Mouse (Mus musculus) c-Kit-positive CD71-positive TER-119-negative erythroid progenitor cells, embryonic 14.5 days (primary cell): Measurements from ENCODE around the gene Cntn5.

ENCODE experiments used
- DNase-seq: peaks from one replicate; pipeline ENCODE4 v3.0.0-alpha.2; 2013; ENCODE audit warnings: low read depth

The Cntn5 gene

DNA sequence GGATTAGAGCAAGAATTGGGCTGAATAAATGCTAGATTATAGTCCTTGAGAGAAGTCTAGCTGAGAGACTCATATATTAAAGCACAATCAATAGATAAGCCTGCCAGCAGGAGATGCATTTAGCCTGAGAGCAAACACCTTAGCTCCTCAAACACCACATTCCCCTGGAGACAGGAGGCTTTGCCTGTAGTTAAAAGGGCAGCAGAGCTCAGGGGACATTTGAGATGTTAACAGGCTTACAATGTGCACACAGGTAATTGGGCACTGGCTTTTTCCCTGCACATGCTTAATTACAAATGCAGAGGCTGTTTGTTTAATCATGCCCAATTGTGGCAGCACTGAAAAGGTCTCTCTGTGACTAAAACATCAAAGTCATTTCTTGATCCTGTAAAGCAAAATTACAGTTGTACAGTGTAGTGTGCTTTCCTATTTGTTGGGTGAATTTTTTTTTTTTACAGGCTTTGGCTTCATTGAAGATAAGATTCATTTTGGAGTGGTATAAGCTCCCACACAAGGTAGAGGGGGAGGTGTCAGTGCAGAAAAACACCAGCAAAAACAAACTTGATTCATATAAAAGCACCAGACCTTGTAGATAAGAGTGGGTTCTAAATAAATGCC lies 457.2 kb downstream of the Cntn5 start:
- no peak for DNase-seq

DNA sequence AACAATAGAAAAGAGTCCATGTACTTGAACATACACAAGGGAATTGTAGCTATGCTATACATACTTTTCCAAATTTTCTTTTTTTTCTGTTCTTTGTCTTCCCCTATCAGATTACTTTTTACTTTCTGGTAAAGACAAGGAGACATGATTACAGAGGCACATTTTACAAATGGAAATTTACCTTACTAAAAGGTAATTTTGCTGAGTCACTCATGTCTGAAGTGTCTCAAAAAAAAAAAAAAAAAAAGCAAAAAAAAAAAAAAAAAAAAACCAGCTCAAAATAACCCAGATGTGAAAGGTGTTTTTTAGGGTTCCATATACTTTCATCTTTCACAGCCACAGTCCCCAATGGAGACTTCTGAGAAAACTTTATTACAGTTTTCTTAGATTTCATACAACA lies 492.5 kb downstream of the Cntn5 start:
- DNase-seq = no peak

DNA sequence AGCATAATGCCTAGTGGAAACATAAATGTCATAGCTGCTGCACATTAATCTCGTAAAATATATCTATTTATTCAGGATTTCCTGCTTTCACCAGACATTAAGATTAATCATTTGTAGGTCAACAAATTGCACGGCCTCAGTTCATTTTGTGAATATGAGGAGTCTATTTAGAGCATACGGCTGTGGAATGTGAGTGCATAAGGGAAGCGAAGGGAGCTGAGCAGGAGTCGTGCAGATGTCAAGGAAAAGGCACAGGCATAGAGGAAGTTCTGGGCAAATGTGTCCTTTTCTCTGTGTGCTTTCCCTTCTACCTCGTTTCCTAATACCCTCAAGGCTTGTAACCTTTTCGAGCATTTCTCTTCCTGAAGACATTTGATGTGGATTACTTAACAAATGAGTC lies 504.5 kb downstream of the Cntn5 start:
- DNase-seq = no peak

DNA sequence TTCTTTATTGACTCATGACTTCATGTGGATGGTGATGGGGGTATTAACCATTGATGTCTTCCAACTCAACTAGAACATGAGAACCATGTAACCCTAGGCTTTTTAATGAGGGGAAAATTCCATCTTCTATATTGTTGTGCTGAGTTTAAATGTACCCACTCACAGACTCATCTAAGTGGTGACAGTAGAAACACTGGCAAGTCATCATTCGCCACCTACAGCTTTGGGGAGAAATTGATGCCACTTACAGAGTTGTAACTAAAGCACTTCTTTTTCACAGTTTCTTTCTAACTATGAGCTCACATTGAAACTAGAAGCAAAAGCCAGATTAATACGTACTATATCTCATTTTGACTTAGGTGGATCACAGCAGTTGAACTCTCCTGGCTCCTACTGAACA lies 514.7 kb downstream of the Cntn5 start:
- DNase-seq = no peak

DNA sequence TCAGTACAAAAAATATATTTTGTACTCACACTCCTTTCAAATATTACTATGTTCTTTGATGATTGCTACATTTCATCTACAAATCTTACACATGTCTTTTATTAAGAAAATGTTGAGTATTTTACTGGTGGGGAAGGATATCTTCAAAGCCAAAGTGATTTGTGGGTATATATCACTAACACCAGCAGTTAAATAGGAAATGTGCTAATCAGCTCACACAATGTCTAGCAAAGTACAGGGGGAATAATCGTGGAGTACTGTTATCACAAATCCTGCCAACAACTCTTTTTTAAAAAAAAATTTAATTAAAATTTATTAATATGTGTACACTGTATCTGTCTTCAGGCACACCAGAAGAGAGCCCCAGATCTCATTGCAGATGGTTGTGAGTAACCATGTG lies 520.1 kb downstream of the Cntn5 start:
- DNase-seq = no peak

DNA sequence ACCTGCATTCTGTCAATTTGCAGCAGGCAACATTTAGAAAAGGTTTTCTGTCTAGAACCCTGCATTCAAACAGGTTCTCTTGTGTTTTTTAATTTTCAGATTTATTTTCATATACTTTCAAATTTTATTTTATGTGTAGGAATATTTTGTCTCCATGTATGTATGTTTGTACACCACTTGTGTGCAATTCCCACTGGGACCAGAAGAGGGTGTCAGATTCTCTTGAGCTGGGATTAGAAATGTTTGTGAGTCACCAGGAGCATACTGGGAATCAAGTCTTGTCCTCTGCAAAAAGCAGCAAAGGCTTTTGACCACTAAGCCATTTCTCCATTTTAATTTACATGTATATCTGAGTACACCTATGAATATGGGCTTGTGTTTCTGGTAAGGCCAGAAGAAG lies 521.4 kb downstream of the Cntn5 start:
- DNase-seq = no peak

DNA sequence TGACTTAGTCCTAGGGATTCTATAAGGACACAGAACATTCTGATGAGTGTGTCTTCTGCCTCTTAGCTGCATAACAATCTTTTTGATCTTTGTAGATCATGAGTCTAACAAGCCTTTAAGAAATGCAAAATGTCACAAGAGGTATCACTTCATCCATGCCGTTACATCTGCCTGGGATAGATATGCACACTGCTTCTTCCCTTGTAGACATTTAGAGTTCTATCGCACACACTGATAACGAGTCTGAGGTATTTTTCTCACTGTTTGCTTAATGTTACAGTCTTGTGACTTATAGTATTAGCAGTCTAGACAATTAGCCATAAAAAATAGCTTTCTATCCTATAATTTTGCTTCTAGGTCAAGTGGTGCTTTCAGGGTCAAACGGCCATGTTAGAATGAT lies 522.9 kb downstream of the Cntn5 start:
- DNase-seq = no peak

DNA sequence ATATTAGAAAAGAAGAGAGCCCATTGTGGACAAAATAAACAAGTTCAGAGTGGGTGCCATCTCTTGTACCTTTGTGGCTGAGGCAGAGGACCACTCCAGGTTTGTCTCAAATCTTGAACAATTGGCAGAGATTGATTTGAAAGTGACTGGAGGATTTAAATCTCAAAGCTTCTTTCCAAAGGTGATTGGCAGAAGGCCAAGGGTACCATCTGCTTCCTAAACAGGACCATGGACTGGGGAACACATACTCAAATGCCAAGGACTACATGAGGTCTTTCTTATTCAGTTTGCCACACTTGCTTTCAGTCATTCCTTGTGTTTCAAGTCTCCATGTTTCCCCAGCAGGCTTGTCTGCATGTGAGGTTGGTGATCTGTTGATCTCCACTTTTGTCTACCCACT lies 528.3 kb downstream of the Cntn5 start:
- no peak for DNase-seq

DNA sequence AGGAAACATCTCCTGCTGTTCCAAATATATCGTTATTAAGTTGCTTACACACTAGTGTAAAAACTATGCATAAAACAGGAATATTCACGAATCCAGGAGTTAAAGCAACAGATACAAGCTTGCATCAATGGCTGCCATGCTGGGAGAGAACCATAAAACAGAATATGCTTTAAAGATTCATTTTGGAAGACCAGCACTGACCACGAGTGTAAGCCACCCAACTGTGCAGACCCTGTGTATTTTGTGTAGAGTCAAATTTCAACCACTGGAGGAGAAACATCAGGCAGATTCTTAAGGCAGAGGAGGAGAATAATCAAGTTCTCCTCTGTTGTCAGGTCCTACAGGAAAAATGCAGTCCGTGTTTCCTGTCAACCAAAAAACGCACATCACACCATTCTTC lies 535.6 kb downstream of the Cntn5 start:
- DNase-seq = no peak

DNA sequence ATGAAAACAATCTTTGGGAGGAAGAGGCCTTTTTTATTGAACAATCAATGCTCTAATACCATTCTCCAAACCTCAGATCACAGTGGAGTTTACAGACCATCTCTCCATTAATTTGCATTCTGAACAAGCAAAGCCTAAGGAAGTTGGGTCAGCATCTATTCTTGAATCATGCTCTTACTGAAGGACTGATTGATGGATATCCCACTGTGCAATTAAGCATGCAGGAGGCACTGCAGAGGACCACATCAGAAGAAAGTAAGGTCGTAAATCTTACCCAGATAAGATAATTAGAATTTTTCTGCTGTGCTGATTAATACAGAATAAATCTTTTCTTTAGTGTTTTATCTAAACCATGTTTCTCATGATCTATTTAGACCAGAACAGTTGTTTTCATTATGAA lies 536.2 kb downstream of the Cntn5 start:
- no peak for DNase-seq

DNA sequence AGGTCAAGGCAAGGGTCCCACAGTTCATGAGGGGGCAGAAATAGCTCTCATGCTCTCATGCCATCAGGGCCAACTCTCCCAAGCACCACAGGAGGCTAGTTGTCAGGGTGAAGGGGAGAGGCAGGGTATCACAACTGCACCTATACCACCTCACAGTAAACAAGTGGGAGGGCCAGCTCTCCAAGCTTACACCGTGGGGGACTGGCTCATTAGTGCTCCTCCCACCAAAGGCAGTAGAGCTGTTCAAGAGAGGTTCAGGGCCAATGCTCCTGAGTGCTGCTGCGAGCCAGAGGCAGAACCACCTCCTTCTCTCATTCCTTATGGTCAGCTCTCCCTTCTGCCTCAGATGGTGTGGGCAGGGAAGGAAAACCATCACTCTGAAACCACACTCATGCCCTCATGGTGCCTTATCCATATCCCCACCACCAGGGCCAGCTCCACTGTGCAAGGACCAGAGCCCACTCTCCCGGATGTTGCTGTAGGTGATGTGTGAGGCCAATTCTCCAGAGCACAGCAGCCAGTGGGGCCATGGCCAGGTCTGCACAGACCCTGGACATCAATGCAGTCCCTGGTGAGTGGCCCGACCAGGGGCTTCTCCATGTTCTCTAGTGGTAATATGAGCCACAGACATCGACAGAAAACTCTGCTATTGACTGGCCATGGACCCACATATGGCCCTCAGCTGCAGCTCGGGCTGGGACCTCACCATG lies 538.2 kb downstream of the Cntn5 start:
- no peak for DNase-seq

DNA sequence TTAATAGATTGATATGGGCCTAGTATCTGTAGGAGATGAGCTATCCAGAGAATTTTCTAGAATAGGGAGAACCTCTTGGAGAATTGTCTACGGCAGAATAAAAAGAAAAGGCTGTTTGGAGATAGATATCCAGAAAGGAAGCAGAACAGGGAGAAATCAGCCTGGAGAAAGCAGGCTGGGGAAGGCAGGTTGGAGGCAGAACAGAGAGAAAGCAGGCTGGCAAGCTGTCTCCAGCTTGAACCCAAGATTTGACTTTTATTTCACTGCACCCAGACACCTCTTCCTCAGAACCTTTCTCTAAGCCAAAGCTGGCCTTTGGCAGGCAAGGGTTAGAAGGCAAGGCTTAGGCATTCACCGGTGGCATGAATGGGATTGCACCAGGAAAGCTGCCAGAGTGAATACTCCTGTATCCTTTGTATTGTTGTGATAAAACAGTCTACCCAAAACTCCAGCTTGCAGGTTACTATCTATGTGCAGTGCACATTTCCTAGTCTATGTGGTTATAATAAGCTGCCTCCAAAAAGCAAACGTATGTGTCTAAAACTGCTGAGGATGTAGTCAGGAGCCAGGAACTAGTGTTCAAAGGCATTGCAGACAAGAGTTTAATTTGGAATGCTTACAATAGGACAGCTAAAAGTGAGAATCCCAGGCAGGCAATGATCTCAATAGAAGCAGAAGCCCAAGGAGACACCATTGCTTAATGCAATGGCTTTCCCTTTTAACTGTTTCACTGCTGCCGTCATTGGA lies 553.5 kb downstream of the Cntn5 start:
- no peak for DNase-seq

DNA sequence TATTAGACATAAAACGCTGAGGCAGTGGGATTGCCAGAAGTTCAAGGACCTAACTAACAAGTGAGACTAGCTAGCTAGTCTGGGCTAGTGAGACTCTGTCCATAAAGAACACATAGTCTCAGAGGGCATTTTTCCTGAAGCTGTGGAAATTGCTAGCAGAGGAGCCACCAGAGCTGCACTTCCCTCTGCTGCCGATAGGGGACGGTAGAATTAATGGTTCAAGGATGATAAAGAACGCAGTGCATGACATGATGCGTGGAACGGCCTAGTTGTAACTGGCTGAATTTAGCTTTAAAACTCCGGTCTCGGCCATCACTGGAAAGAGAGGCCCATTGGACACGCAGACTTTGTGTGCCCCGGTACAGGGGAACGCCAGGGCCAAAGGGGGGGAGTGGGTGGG lies 555.8 kb downstream of the Cntn5 start:
- DNase-seq = no peak

DNA sequence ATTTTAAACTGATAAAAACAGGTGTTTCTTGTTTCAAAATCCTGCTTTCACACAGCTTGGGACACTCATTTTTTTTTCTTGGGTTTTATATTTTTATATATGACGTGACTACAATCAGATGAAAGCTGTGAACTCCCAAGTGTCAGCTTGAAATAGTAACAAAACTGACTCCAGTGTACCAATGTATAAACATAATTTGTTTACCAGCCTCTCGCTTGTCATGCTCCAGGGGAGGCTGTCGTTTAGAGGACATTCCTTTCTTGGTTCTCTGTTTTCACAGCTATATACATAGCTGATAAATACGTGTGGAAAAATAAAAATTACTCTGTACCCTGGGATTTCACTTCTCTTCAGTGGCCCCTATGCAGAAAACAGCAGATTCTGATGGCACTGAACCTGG lies 556.4 kb downstream of the Cntn5 start:
- no peak for DNase-seq

DNA sequence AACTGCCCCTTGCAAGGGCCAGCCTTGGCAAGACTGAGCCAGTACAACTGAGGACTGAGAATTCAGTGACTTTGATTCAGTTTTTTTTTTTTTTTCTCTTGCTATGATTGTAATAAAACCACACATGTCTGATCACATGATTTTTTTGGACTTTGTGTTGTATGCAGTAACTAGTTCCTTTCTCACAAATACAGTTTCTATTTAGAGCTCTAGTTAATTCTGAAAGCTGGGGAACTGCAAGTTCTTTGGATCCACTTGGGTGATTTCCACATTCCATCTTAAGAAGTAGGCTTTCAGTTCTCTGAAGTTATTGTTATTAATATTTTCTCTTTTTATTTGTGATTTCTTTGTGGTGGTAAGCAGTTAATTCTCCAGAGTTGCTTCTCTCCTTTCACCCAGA lies 563.8 kb downstream of the Cntn5 start:
- DNase-seq = no peak

DNA sequence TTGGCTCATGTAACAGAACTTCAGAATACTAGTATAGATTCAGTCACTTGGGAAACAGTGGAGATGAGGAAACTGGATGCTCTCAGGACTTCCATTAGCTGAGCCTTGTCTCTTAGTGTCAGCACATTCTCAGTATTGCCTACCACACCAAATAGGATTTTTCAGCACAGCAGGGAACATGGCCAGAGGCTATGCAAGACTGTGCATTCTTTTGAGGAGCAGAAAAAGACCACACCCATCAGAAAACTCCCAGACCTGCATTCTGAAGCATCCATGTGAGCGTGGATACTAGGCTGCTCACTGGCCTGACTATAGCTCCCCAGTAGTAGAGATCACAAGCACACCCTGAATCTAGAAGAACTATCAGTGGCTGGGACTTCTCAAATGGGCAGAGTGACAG lies 564.9 kb downstream of the Cntn5 start:
- DNase-seq = no peak

DNA sequence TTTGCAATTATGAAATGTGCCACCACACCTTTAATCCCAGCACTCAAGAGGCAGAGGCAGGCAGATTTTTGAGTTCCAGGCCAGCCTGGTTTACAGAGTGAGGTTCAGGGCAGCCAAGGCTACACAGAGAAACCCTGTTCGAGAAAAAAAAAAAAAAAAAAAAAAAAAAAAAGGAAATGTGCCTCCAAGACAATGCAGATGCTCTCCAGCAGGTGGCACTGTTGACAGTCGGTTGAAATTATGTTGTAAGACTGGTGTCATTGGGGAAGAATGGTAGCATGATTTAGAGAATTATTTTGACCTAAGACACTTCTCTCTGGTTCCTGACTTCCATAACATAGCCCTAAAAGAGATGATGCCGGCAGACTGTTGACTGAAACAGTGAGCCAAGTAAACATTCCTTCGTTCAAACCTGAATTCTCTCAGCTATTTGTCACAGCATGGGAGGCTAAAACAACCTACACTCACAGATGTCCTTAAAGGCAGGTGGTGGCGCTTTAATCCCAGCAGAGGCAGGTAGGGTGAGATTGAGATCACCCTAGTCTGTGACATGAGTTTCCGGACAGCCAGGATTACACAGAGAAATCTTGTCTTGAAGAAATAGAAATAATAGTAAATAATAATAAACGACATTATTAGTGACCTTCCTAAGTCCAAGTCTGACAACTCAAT lies 579.7 kb downstream of the Cntn5 start:
- DNase-seq = peak; percentile 14

DNA sequence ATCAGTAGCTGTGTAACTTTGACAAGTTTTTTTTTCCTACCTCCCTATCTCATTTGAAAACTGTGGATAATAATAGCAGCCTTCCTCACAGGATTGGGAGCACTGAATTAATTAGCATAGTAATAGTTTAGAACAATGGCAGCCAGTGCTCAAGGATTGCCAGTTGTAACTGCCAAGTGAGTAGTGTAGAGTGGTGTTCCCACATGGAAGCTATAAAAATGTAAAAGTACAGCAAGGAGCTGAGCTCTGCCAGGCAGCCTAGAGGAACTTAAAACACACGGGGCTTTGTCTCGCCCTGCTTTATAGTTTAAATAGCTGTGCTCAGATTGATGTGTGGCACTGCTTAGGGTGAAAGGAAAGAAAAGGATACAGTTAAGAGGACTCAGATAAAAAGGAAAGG lies 635.2 kb downstream of the Cntn5 start:
- no peak for DNase-seq

DNA sequence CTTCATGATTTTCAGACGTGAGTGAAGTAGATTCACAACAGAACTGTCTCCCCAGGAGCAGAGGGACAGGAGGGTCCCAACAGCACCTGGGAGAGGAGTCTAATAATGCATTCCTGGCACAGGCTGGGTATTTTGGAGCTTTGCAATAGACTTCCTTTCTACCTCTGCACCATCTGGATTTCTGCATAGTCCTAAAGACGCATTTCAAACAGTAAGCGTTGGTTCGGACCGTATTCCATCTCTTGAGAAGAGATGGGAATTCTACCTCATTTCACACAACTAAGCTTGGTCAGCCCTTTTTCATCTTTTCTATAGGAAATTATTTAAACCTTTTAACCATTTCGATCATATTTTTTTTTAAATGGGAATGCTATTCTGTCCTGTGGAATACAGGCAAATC lies 635.7 kb downstream of the Cntn5 start:
- no peak for DNase-seq

DNA sequence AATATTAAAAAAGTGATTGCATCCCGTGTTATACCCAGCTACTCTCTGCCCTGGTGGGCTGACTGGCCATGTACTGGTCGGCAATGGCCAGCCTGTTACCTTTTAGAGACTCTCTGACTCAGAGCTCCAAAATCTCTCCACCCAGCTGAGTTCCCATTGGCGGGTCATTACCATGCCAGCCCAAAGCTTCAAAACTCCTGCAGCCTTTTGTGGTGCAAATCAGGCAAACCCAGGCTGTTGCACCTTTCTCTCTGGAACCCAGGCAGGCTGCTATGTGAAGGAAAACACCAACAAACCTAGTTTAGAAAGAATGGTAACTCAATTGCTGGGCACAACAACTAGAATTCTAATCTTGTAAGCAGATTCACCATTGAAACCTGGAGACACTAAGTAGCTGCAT lies 639.0 kb downstream of the Cntn5 start:
- DNase-seq = no peak

DNA sequence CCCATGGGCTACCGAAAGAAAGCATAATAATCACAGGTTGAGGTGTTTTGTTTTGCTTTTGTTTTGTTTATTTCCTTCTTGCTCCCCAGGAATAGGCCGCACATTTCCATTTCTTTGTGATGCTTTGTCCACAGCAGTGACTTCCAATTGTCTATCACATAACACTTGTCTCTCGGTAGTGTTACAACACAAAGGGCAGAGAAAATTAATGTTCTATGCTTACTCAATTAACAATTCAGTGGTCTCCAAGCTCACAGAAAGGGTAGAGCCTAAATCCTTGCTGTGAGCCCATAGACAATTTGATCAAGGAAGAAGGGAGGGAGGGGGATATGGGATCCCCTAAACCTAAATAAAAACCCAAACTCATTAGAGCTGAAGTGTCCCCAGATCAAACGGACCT lies 671.2 kb downstream of the Cntn5 start:
- no peak for DNase-seq

DNA sequence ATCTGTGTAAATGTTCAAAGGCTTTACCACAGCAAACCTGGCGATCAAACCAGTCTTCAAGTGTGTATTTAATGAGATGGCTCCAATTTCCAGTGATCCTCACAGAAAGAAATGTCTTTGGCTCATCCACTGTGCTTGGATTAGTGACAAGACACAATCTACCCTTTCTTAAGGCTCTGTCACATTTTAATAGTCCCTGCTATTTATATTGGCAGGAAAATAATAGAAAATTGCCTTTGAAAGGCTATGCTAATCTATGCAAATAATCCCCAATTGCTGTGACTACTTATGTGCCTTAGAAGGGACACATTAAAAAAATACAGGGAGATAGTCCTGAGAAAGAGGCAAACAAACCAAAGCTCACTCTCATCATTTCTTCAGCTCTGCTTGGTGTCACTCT lies 672.5 kb downstream of the Cntn5 start:
- DNase-seq = no peak

DNA sequence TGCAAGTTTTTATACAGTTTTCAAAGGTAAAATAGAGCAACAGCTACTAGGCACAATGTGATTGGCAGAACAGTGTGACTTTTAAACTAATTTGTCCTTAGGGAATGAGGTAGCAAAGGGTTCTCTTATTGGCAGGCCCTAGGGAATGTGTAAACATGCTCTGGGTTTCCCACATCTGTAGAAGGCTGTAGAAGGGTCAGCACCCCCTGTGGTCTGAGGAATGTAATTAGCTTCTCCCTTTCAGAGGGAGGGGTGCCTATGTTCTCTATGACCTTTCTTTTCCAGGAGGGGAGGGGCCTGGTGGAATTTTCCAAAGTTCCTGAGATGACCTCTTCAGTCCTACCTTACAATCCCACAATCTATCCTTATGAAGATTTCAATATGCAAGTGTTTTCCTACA lies 673.6 kb downstream of the Cntn5 start:
- no peak for DNase-seq
